Mouse (Mus musculus) kidney, adult 2 months (tissue): ENCODE results near the gene Insig1. TPM values are rescaled to one million over a fixed set of nuclear protein-coding genes. Genes with fewer than 3 reads are reported as not detected.

Experiments used
- DNase-seq: peaks from one replicate; pipeline ENCODE4 v3.0.0; 2021
- H3K27ac ChIP-seq: fragments of 200-500 bp; 2 replicates; pipeline ENCODE4 v1.5.1; 2012; ENCODE audit warnings: low read depth, low read length, control low read depth, inconsistent platforms; ENCODE audit not compliant: insufficient read depth
- H3K27me3 ChIP-seq: fragments of 200-500 bp; replicated peaks from 2 replicates; pipeline ENCODE4 v1.6.1; 2012; ENCODE audit warnings: mild to moderate bottlenecking, moderate library complexity, low read length, inconsistent platforms; ENCODE audit not compliant: control insufficient read depth, insufficient read depth
- H3K36me3 ChIP-seq: fragments of 200-500 bp; 2 replicates; pipeline ENCODE4 v1.6.1; 2012; ENCODE audit warnings: mild to moderate bottlenecking, moderate library complexity, low read length, inconsistent platforms; ENCODE audit not compliant: control insufficient read depth, insufficient read depth
- H3K4me1 ChIP-seq: fragments of 200-500 bp; 2 replicates; pipeline ENCODE4 v1.6.1; 2011; ENCODE audit warnings: low read length; ENCODE audit not compliant: control insufficient read depth, insufficient read depth
- H3K4me3 ChIP-seq: fragments of 200-500 bp; 2 replicates; pipeline ENCODE4 v1.5.1; 2011; ENCODE audit warnings: mild to moderate bottlenecking, low read depth, low read length, control low read depth; ENCODE audit not compliant: insufficient read depth
- CTCF ChIP-seq: fragments of 200-500 bp; conservative IDR thresholded peaks from 2 replicates; pipeline ENCODE4 v1.5.1; 2011; ENCODE audit warnings: low read depth, mild to moderate bottlenecking, control low read depth, low read length, moderate library complexity, mixed read lengths; ENCODE audit not compliant: insufficient read depth, insufficient read length
- POLR2A ChIP-seq: fragments of 200-500 bp; IDR thresholded peaks from one replicate; pipeline ENCODE4 v1.6.1; 2011; ENCODE audit warnings: low read depth, low read length, control low read depth
- WGBS: fragments of 180-500 bp; shearing (Covaris S2); methylation state at CpG from one replicate; pipeline ENCODE4 v1.1.7; 2018; 5-methylcytosine and 5-hydroxymethylcytosine counted together
- polyA plus RNA-seq: library from polyadenylated mRNA; depleted of rRNA; stranded (reverse); fragments of >200 nt; gene quantifications from 2 replicates; pipeline ENCODE4 v1.2.3, GENCODE M21; 2012; rRNA removed

Gene Insig1
- 52.0 and 55.3 TPM in 2 replicates for polyA plus RNA-seq

GRCm38 (mm10) chr5:28070828-28071455 is at the start of gene Insig1:
TSS of gene Insig1 (plus strand) at chr5:28071363.
- TF ChIP-seq CTCF (no peak), POLR2A (peak; percentile 98)
- H3K4me1 ChIP-seq = peaks cover 12% of the 10 kb centered on the region
- DNase-seq = peak; percentile 99
- WGBS = under 1% methylated on average over 64 of the region's 64 CpGs
- H3K36me3 ChIP-seq = peaks cover 3% of the 10 kb centered on the region
- no peaks in the 10 kb centered on the region for H3K27me3 ChIP-seq
- H3K27ac ChIP-seq = peak within 1 kb of the TSS; percentile 90
- H3K4me3 ChIP-seq = peak within 1 kb of the TSS; percentile 68

- no peak overlapping the region for H3K4me3 ChIP-seq
- 49% methylated on average over 2 of the region's 2 CpGs for WGBS
- no peaks in the 10 kb centered on the region for H3K27me3 ChIP-seq
- no peaks in the 10 kb centered on the region for H3K36me3 ChIP-seq
- H3K4me1 ChIP-seq = no peaks in the 10 kb centered on the region
- TF ChIP-seq POLR2A (no peak), CTCF (no peak)
- no peak overlapping the region for H3K27ac ChIP-seq
- no peak for DNase-seq
These were observed 47.7 kb upstream of the Insig1 start for GRCm38 (mm10) chr5:28023452-28023851.

DNA sequence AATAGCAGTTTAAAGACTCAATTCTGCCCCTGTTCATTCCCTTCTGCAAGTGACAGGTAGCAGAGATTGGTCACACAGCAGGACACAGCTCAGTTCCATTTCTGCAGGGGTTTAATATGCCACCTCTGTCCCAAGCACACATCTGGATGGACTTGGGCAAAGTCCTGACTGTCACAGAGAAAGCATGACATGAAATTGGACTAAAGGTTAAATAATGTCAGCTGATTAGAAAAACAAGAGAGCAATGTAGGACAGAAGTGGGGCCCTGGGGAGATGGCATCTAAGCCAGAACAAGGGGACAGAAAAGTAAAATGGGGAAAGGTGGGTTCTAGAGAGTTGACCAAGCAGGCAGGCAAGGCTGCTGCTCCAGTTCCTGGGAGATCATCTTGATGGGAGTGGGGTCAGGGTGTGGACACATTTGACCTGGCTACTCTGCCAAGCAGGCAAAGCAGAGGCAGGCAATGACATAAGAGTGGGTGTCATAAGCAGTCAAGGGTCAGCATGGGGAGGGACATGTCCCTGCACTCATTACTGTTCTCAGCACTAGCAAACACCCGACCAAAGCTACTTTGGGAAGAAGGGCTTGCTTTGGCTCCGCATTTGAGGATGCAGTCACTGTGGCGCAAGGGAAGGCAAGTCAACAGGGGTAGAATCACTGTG is 39.5 kb upstream of the Insig1 start:
- Histone ChIP-seq H3K4me3 (no peak overlapping the region), H3K27ac (no peak overlapping the region), H3K36me3 (no peaks in the 10 kb centered on the region), H3K4me1 (peaks cover 1% of the 10 kb centered on the region; the same call in 1 of the 2 replicates), H3K27me3 (no peaks in the 10 kb centered on the region)
- no peak for DNase-seq
- 83% methylated on average over 3 of the region's 3 CpGs for WGBS
- TF ChIP-seq CTCF = no peak
- no peak for TF ChIP-seq POLR2A

DNA sequence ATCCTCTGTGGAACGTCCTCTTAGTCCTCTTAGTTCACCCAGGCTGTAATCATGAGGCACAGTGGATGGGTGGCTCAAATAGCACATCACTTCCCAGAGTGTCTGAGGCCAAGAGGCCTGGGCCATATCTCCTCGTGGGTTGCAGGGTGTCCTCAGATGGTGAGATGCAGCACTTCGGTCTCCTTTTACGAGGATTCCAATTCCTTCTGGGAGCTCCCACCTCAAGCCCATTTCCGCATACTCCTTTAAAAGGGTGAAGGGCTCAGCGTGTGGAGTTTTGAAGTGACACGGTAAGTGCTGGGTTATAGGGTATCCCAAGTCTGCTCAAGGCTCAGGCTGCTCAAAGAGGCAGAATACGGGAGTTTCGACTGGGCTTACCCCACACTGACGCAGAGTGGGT is 38.3 kb upstream of the Insig1 start:
- Histone ChIP-seq H3K27me3 (no peaks in the 10 kb centered on the region), H3K4me3 (no peak overlapping the region), H3K4me1 (peaks cover 5% of the 10 kb centered on the region; the same call in 1 of the 2 replicates), H3K36me3 (no peaks in the 10 kb centered on the region), H3K27ac (no peak overlapping the region)
- DNase-seq = no peak
- WGBS = 86% methylated on average over 10 of the region's 10 CpGs
- TF ChIP-seq POLR2A = no peak
- TF ChIP-seq CTCF = no peak

DNA sequence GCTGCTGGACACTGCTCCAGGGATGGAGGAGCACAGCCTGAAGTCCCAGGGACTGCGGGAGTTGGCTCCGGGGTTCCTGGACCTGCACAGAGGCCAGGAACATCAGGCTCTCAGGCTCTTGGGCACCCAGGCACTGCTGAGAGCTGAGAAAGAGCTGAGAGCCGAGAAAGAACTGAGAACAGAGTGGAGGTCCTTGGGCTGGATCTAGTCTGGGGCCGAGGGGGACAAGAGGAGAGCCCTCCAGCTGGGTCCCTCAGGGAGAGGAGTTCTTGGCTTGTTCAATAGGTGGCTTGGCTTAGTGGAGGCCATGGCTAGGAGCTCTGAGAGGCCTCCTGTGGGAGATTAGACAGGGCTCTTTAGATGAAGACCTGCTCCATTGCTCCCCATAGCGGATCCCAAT is 37.9 kb upstream of the Insig1 start:
- no peak overlapping the region for H3K4me3 ChIP-seq
- no peak overlapping the region for H3K27ac ChIP-seq
- TF ChIP-seq CTCF (no peak), POLR2A (no peak)
- no peak for DNase-seq
- no peaks in the 10 kb centered on the region for H3K36me3 ChIP-seq
- WGBS = 90% methylated on average over 5 of the region's 5 CpGs
- H3K4me1 ChIP-seq = peaks cover 5% of the 10 kb centered on the region; the same call in 1 of the 2 replicates
- no peaks in the 10 kb centered on the region for H3K27me3 ChIP-seq

DNA sequence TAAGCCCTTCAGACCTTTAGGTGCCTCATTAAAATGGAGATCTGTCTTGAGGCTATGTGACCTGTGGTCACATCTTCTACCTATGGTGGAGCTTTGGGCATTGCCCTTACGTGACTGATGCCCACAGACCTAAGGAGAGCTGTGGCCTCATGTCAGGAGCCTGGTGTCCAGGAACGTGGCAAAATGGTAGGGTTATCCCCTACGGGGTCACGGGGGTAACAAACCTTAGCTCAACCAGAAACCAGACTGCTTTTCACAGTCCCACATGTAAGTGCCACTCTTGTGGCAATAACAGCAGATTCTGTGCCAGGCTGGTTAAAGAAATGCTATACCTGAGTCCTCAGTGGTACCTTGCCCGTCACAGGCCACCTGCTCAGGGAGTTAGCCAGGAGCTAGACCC is 37.3 kb upstream of the Insig1 start:
- no peak for DNase-seq
- Histone ChIP-seq H3K36me3 (no peaks in the 10 kb centered on the region), H3K4me3 (no peak overlapping the region), H3K4me1 (peaks cover 5% of the 10 kb centered on the region; the same call in 1 of the 2 replicates), H3K27me3 (no peaks in the 10 kb centered on the region), H3K27ac (no peak overlapping the region)
- 89% methylated on average over 5 of the region's 5 CpGs for WGBS
- TF ChIP-seq POLR2A (no peak), CTCF (no peak)

DNA sequence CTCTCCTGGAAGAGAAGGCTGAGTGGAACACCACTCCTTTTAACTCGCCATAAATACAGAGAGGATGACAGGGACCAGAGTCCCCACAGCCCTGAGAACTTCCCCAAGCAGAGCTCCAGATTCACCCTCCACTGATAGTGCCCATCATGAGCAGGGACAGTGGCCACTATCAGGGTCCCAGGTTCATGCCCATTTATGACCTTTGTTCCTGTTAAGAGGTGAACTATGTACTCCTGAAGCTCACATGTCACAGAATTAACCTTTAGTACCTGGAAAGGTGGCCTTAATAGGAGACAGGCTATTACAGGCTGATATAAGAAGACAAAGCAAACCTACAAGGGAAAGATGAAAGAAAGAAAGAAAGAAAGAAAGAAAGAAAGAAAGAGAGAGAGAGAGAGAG is 35.2 kb upstream of the Insig1 start:
- no peak for TF ChIP-seq CTCF
- TF ChIP-seq POLR2A = no peak
- no peaks in the 10 kb centered on the region for H3K36me3 ChIP-seq
- 90% methylated on average over 1 of the region's 1 CpGs for WGBS
- H3K4me1 ChIP-seq = peaks cover 5% of the 10 kb centered on the region; the same call in 1 of the 2 replicates
- H3K4me3 ChIP-seq = no peak overlapping the region
- no peak overlapping the region for H3K27ac ChIP-seq
- DNase-seq = peak; percentile 13
- H3K27me3 ChIP-seq = no peaks in the 10 kb centered on the region
